Mouse (Mus musculus) heart, postnatal 0 days (tissue): ENCODE measurements around the gene Plin4.

Experiments used
- CTCF ChIP-seq: IDR thresholded peaks from 2 replicates; pipeline ENCODE4 v1.5.1; 2016; ENCODE audit warnings: antibody characterized with exemption, control low read depth, low read depth
- EP300 ChIP-seq: IDR thresholded peaks from 2 replicates; pipeline ENCODE4 v1.6.1; 2016; ENCODE audit warnings: antibody characterized with exemption, low read depth

- peak; percentile 18; the same call in 1 of the 2 replicates for TF ChIP-seq CTCF
- TF ChIP-seq EP300 = no peak
These were observed 10.7 kb downstream of the Plin4 start for GRCm38 (mm10) chr17:56098711-56099572.
